Mouse (Mus musculus) kidney, adult 2 months (tissue): ENCODE results near the gene Cenpi. TPM values are rescaled to one million over a fixed set of nuclear protein-coding genes. Genes with fewer than 3 reads are reported as not detected.

Experiments used
- DNase-seq: peaks from one replicate; pipeline ENCODE4 v3.0.0; 2021
- H3K27ac ChIP-seq: fragments of 200-500 bp; 2 replicates; pipeline ENCODE4 v1.5.1; 2012; ENCODE audit warnings: low read depth, low read length, control low read depth, inconsistent platforms; ENCODE audit not compliant: insufficient read depth
- H3K27me3 ChIP-seq: fragments of 200-500 bp; replicated peaks from 2 replicates; pipeline ENCODE4 v1.6.1; 2012; ENCODE audit warnings: mild to moderate bottlenecking, moderate library complexity, low read length, inconsistent platforms; ENCODE audit not compliant: control insufficient read depth, insufficient read depth
- H3K36me3 ChIP-seq: fragments of 200-500 bp; 2 replicates; pipeline ENCODE4 v1.6.1; 2012; ENCODE audit warnings: mild to moderate bottlenecking, moderate library complexity, low read length, inconsistent platforms; ENCODE audit not compliant: control insufficient read depth, insufficient read depth
- H3K4me1 ChIP-seq: fragments of 200-500 bp; 2 replicates; pipeline ENCODE4 v1.6.1; 2011; ENCODE audit warnings: low read length; ENCODE audit not compliant: control insufficient read depth, insufficient read depth
- H3K4me3 ChIP-seq: fragments of 200-500 bp; 2 replicates; pipeline ENCODE4 v1.5.1; 2011; ENCODE audit warnings: mild to moderate bottlenecking, low read depth, low read length, control low read depth; ENCODE audit not compliant: insufficient read depth
- CTCF ChIP-seq: fragments of 200-500 bp; conservative IDR thresholded peaks from 2 replicates; pipeline ENCODE4 v1.5.1; 2011; ENCODE audit warnings: low read depth, mild to moderate bottlenecking, control low read depth, low read length, moderate library complexity, mixed read lengths; ENCODE audit not compliant: insufficient read depth, insufficient read length
- POLR2A ChIP-seq: fragments of 200-500 bp; IDR thresholded peaks from one replicate; pipeline ENCODE4 v1.6.1; 2011; ENCODE audit warnings: low read depth, low read length, control low read depth
- WGBS: fragments of 180-500 bp; shearing (Covaris S2); methylation state at CpG from one replicate; pipeline ENCODE4 v1.1.7; 2018; 5-methylcytosine and 5-hydroxymethylcytosine counted together
- polyA plus RNA-seq: library from polyadenylated mRNA; depleted of rRNA; stranded (reverse); fragments of >200 nt; gene quantifications from 2 replicates; pipeline ENCODE4 v1.2.3, GENCODE M21; 2012; rRNA removed

Cenpi gene
- polyA plus RNA-seq, result 0.09 and 0.23 TPM in 2 replicates

DNA sequence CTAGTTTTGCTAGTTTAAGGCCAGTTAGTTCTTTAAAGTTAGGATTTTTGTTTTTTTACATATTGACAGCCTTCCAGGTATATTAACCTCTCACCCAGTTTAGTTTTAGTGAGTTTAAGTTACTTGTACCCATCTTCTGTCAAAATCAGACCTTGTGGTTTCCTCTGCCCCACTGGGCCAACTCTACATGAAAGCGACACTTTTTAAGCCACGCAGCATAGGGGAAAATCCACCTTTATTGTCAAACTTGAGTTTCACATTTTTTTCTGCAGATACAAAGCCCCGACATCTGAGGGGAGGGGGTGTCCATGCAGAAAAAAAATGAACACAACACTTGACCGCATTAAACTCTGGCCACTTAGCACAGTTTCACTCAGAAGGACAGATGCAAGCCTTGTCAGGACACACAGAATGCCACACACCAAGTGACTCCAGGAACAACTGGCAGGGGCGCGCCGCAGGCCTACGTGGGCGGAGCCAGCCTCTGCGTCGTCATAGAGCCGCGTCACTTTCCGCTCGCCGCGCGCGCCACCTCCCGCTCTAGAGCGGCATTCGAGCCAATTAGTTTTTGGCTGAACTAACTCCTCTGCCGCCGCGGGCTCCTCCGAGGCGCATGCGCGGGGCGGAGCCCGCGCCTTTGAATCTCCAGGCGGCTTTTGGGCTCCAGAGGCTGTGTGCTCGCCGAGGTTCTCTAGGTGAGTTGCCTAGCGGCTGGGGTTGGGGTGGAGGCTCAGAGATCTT lies at the start of gene Cenpi:
Gene Cenpi, plus strand, starts transcription at position 551 of the 741 bp plus-strand sequence.
- peak within 1 kb of the TSS; percentile 76 for H3K27ac ChIP-seq
- H3K4me1 ChIP-seq, result no peaks in the 10 kb centered on the region; the same call in 1 of the 2 replicates
- WGBS, result 1% methylated on average over 36 of the region's 36 CpGs
- TF ChIP-seq POLR2A (peak; percentile 35), CTCF (no peak; the same call in 1 of the 2 replicates)
- no peaks in the 10 kb centered on the region for H3K36me3 ChIP-seq
- no peaks in the 10 kb centered on the region for H3K27me3 ChIP-seq
- DNase-seq, result peak; percentile 91
- peak within 1 kb of the TSS; percentile 52 for H3K4me3 ChIP-seq

DNA sequence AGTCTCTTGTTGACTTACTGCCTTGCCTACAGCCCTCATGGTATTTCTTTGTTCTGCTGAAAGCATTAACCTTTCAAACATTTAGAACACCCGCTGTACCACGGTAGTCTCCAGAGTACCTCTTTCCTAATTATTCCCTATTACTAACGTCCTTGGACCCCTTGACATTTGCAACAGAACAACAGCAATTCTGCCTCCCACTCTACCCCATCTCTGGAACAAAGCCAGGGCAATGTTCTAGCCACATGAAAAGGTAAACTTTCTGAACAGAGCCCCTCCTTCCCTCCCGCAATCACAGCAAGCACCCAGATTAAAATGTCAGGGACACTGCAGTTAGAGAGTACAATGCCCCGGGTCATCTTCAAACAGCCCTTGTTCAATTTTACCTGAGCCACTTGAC lies 46.7 kb upstream of the Cenpi start:
- TF ChIP-seq CTCF, result no peak
- TF ChIP-seq POLR2A, result no peak
- Histone ChIP-seq H3K36me3 (no peaks in the 10 kb centered on the region; the same call in none of the 2 replicates), H3K4me3 (no peak overlapping the region), H3K4me1 (no peaks in the 10 kb centered on the region), H3K27ac (no peak overlapping the region), H3K27me3 (no peaks in the 10 kb centered on the region)
- DNase-seq, result no peak
- WGBS, result 71% methylated on average over 5 of the region's 5 CpGs

- H3K4me1 ChIP-seq, result no peaks in the 10 kb centered on the region
- TF ChIP-seq CTCF (no peak), POLR2A (no peak)
- DNase-seq, result no peak
- H3K4me3 ChIP-seq, result no peak overlapping the region
- no peaks in the 10 kb centered on the region for H3K27me3 ChIP-seq
- H3K27ac ChIP-seq, result no peak overlapping the region
- no peaks in the 10 kb centered on the region; the same call in none of the 2 replicates for H3K36me3 ChIP-seq
- WGBS, result 81% methylated on average over 11 of the region's 11 CpGs
Observed at GRCm38 (mm10) chrX:134262129-134262528, 45.8 kb upstream of the Cenpi start.

DNA sequence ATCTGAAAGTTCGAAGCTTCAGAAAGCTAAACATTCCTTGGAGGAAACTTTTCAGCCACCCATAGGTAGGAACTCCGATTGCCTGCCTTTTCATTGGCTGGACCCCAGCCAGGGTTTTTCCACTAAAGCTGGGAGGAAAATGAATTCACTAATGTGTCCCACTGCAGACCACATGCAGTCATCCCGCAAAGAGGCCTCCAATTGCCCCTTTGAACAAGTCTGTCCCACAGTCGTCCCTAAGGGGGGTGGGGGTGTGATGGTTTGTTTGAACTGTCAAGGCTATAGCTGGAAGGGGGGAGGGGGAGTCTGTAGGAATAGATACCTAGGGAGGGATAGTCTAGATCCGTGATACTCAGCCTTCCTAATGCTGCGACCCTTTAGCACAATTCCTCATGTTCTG lies 32.2 kb upstream of the Cenpi start:
- Histone ChIP-seq H3K36me3 (no peaks in the 10 kb centered on the region), H3K27ac (peak overlapping the region; percentile 97; the same call in 1 of the 2 replicates), H3K4me3 (peak overlapping the region; percentile 37; the same call in 1 of the 2 replicates), H3K4me1 (no peaks in the 10 kb centered on the region; the same call in 1 of the 2 replicates), H3K27me3 (no peaks in the 10 kb centered on the region)
- 8% methylated on average over 6 of the region's 6 CpGs for WGBS
- peak; percentile 50 for DNase-seq
- TF ChIP-seq POLR2A (no peak), CTCF (no peak)

DNA sequence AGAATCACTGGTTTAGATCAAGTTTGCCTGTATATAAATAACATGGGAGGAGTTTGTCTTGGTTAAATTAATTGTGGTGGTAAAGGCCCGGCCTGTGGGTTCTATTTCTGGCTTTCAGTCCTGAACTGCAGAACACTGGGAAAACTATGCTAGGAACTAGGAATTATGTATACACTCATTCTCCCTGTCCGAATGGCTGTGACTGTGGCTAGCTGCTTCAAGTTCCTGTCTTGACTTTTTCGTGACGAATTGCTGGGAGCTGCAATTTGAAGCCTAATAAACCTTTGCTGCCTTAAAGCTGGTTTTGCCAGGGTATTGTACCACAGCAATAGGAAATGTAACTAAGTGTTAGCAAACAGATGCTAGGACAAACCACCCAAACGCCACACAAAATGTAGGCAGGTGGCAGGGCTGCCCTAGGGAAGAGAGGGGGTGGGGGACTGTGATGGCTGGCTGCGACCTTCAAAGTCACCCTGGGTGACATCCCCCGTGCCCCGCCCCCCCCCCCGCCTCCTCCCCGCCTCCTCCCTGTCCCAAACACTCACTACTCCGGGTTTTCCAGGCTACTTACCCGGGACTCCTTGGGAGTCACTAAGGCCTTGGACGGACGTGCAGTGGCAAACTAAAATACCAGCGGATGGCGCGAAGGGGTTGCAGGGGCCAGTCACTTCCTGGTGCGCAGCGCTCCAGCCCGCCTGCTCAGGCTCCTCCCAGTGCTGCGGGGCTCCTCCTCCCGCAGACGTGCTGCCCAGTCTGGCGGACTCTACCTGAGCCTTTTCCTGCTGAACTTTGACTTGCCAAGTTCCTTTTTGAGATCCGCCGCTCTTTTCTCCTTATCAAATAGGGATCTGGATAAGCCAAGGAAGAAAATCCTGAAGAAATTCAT lies 31.4 kb upstream of the Cenpi start, which contains the start of gene Trmt2b:
Gene Trmt2b, minus strand, starts transcription at position 710 of the 886 bp plus-strand sequence.
- no peaks in the 10 kb centered on the region for H3K27me3 ChIP-seq
- no peaks in the 10 kb centered on the region; the same call in 1 of the 2 replicates for H3K4me1 ChIP-seq
- peak within 1 kb of the TSS; percentile 97 for H3K27ac ChIP-seq
- no peaks in the 10 kb centered on the region for H3K36me3 ChIP-seq
- WGBS, result 0% methylated on average over 20 of the region's 26 CpGs
- peak; percentile 86 for DNase-seq
- no peak for TF ChIP-seq POLR2A
- no peak for TF ChIP-seq CTCF
- H3K4me3 ChIP-seq, result peak within 1 kb of the TSS; percentile 55

GRCm38 (mm10) chrX:134280531-134280930 lies 27.4 kb upstream of the Cenpi start:
- no peak for TF ChIP-seq POLR2A
- TF ChIP-seq CTCF, result no peak
- 94% methylated on average over 3 of the region's 3 CpGs for WGBS
- DNase-seq, result no peak
- no peak overlapping the region for H3K27ac ChIP-seq
- no peaks in the 10 kb centered on the region for H3K27me3 ChIP-seq
- no peaks in the 10 kb centered on the region for H3K4me1 ChIP-seq
- H3K4me3 ChIP-seq, result no peak overlapping the region
- H3K36me3 ChIP-seq, result no peaks in the 10 kb centered on the region

GRCm38 (mm10) chrX:134285102-134285501 lies 22.8 kb upstream of the Cenpi start:
- WGBS, result 94% methylated on average over 2 of the region's 2 CpGs
- no peak for TF ChIP-seq POLR2A
- no peak for TF ChIP-seq CTCF

More at GRCm38 (mm10) chrX:134285102-134285501, 22.8 kb upstream of the Cenpi start:
- Histone ChIP-seq H3K36me3 (no peaks in the 10 kb centered on the region), H3K27me3 (no peaks in the 10 kb centered on the region), H3K4me3 (no peak overlapping the region), H3K4me1 (no peaks in the 10 kb centered on the region), H3K27ac (no peak overlapping the region)
- no peak for DNase-seq
